Mouse (Mus musculus): ENCODE measurements around the gene Igfbpl1. TPM values are rescaled to one million over a fixed set of nuclear protein-coding genes. Genes with fewer than 3 reads are reported as not detected.
A peak's percentile ranks its signal among the peaks of the same experiment; 100 is the strongest.

Gene Igfbpl1
- polyA plus RNA-seq (2015; fragmentation: Nextera tagmentation; extraction: Ambion mirVana) = 0.24 and 0.34 TPM in 2 replicates

GRCm38 (mm10) chr4:45826275-45827040 lies at the start of gene Igfbpl1:
Igfbpl1 (minus strand) TSS chr4:45826923.
- Histone ChIP-seq H3K9me3 (ENCODE audit: control insufficient read depth, low read length) (no peaks in the 10 kb centered on the region), H3K36me3 (ENCODE audit: control insufficient read depth, insufficient read depth, low read length) (no peaks in the 10 kb centered on the region), H3K4me1 (ENCODE audit: control insufficient read depth, insufficient read depth, low read length) (peaks cover 6% of the 10 kb centered on the region; the same call in 1 of the 2 replicates), H3K27me3 (replicated peaks; ENCODE audit: control insufficient read depth, insufficient read depth, low read length) (peaks cover 55% of the 10 kb centered on the region), H3K4me2 (ENCODE audit: low read depth, low read length) (peak within 1 kb of the TSS; percentile 73), H3K4me3 (ENCODE audit: low read length) (peak within 1 kb of the TSS; percentile 48), H3K27ac (ENCODE audit: low read length) (no peak within 1 kb of the TSS), H3K9ac (ENCODE audit: low read depth, low read length) (no peak within 1 kb of the TSS)
- WGBS = under 1% methylated on average over 89 of the region's 91 CpGs
- 0 out of 2 replicates have a peak, but pooled peaks have one; percentile 26 for ATAC-seq

- H3K27ac ChIP-seq (ENCODE audit: low read length) = no peak overlapping the region
- peaks cover 8% of the 10 kb centered on the region; the same call in 1 of the 2 replicates for H3K36me3 ChIP-seq (ENCODE audit: control insufficient read depth, insufficient read depth, low read length)
- H3K9me3 ChIP-seq (ENCODE audit: control insufficient read depth, low read length) = 0 out of 2 replicates have a peak, but pooled peaks cover 7% of the 10 kb centered on the region
- 60% methylated on average over 1 of the region's 2 CpGs for WGBS
- no peaks in the 10 kb centered on the region for H3K27me3 ChIP-seq (replicated peaks; ENCODE audit: control insufficient read depth, insufficient read depth, low read length)
- no peak overlapping the region for H3K4me2 ChIP-seq (ENCODE audit: low read depth, low read length)
- H3K4me1 ChIP-seq (ENCODE audit: control insufficient read depth, insufficient read depth, low read length) = no peaks in the 10 kb centered on the region
- ATAC-seq = no peak
- H3K4me3 ChIP-seq (ENCODE audit: low read length) = no peak overlapping the region
- H3K9ac ChIP-seq (ENCODE audit: low read depth, low read length) = no peak overlapping the region
These were observed 45.4 kb upstream of the Igfbpl1 start for GRCm38 (mm10) chr4:45872147-45872546.

DNA sequence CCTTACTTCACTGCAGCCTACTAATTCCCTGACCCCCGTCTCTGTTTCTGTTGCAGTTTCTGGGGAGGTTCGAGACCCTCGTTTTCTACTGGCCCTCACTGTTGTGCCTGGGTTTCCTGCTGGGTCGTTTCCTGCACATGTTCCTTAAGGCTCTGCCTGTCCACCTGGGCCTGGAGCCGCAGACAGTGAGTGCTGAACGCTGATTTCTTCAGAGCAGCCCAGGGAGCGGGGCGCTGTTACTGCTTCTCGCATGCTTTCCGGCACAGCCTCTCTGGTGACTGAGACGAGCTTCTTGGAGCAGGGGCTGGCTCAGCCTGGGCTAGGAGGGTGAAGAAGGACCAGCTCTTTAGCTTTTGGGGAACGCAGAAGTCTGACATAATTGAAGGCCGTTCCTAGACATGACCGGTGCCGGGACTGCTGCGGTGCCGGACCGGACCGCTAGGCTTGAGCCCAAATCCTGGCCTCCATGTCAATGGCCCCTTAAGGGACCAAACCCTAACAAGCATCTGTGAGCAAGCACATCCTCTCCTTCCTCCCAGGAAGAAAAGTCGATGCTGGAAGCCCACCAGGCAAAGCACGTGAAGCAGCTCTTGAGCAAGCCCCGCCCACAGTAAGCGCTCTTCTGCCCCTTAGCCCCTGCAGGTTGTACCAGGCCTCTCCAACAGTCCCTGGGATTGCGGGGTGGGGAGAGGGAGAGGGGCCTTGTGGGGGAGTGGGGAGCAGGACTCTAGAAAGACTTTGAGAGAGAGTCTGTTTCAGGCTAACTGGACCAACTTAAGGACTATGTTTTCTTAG lies 42.5 kb upstream of the Igfbpl1 start:
- Histone ChIP-seq H3K9me3 (ENCODE audit: control insufficient read depth, low read length) (no peaks in the 10 kb centered on the region), H3K4me1 (ENCODE audit: control insufficient read depth, insufficient read depth, low read length) (no peaks in the 10 kb centered on the region), H3K4me2 (ENCODE audit: low read depth, low read length) (no peak overlapping the region), H3K27ac (ENCODE audit: low read length) (no peak overlapping the region), H3K9ac (ENCODE audit: low read depth, low read length) (no peak overlapping the region), H3K36me3 (ENCODE audit: control insufficient read depth, insufficient read depth, low read length) (no peaks in the 10 kb centered on the region), H3K27me3 (replicated peaks; ENCODE audit: control insufficient read depth, insufficient read depth, low read length) (no peaks in the 10 kb centered on the region), H3K4me3 (ENCODE audit: low read length) (no peak overlapping the region)
- ATAC-seq = no peak
- 36% methylated on average over 24 of the region's 24 CpGs for WGBS

GRCm38 (mm10) chr4:45867416-45867815 lies 40.7 kb upstream of the Igfbpl1 start:
- no peak for ATAC-seq
- Histone ChIP-seq H3K27me3 (replicated peaks; ENCODE audit: control insufficient read depth, insufficient read depth, low read length) (no peaks in the 10 kb centered on the region), H3K9me3 (ENCODE audit: control insufficient read depth, low read length) (no peaks in the 10 kb centered on the region), H3K9ac (ENCODE audit: low read depth, low read length) (no peak overlapping the region), H3K4me3 (ENCODE audit: low read length) (no peak overlapping the region), H3K27ac (ENCODE audit: low read length) (no peak overlapping the region), H3K4me1 (ENCODE audit: control insufficient read depth, insufficient read depth, low read length) (no peaks in the 10 kb centered on the region), H3K36me3 (ENCODE audit: control insufficient read depth, insufficient read depth, low read length) (no peaks in the 10 kb centered on the region), H3K4me2 (ENCODE audit: low read depth, low read length) (no peak overlapping the region)
- WGBS = 85% methylated on average over 8 of the region's 8 CpGs

DNA sequence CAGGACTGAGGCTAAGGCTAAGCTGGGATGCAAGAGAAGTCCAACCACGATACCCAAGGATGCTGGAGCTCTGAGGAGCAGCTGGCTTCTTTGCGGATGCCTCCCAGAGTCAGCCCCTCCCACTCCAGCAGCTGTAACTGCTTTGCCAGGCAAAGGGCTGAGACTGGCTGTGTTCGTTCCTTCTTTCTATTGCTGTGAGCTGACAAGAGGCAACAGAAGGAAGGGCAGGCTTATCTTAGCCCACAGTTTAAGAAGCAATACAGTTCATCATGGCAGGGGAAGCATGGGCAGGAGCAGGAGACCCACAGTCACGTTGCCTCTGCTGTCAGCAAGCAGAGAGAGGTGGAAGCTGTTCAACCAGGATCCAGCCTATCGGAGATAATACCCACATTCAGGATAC lies 34.4 kb upstream of the Igfbpl1 start:
- 50% methylated on average over 5 of the region's 5 CpGs for WGBS
- Histone ChIP-seq H3K9ac (ENCODE audit: low read depth, low read length) (no peak overlapping the region), H3K4me3 (ENCODE audit: low read length) (no peak overlapping the region), H3K4me2 (ENCODE audit: low read depth, low read length) (no peak overlapping the region), H3K27ac (ENCODE audit: low read length) (no peak overlapping the region), H3K36me3 (ENCODE audit: control insufficient read depth, insufficient read depth, low read length) (no peaks in the 10 kb centered on the region), H3K4me1 (ENCODE audit: control insufficient read depth, insufficient read depth, low read length) (peaks cover under 1% of the 10 kb centered on the region; the same call in 1 of the 2 replicates), H3K9me3 (ENCODE audit: control insufficient read depth, low read length) (no peaks in the 10 kb centered on the region), H3K27me3 (replicated peaks; ENCODE audit: control insufficient read depth, insufficient read depth, low read length) (no peaks in the 10 kb centered on the region)
- ATAC-seq = no peak

GRCm38 (mm10) chr4:45855803-45856424 lies 29.2 kb upstream of the Igfbpl1 start:
- WGBS = 48% methylated on average over 19 of the region's 19 CpGs
- ATAC-seq = peak; percentile 73
- Histone ChIP-seq H3K36me3 (ENCODE audit: control insufficient read depth, insufficient read depth, low read length) (peaks cover 3% of the 10 kb centered on the region; the same call in 1 of the 2 replicates), H3K4me2 (ENCODE audit: low read depth, low read length) (no peak overlapping the region), H3K27ac (ENCODE audit: low read length) (no peak overlapping the region), H3K27me3 (replicated peaks; ENCODE audit: control insufficient read depth, insufficient read depth, low read length) (no peaks in the 10 kb centered on the region), H3K4me3 (ENCODE audit: low read length) (no peak overlapping the region), H3K4me1 (ENCODE audit: control insufficient read depth, insufficient read depth, low read length) (peaks cover 18% of the 10 kb centered on the region), H3K9ac (ENCODE audit: low read depth, low read length) (0 out of 2 replicates have a peak overlapping the region, but pooled peaks have one; percentile 30), H3K9me3 (ENCODE audit: control insufficient read depth, low read length) (no peaks in the 10 kb centered on the region)

DNA sequence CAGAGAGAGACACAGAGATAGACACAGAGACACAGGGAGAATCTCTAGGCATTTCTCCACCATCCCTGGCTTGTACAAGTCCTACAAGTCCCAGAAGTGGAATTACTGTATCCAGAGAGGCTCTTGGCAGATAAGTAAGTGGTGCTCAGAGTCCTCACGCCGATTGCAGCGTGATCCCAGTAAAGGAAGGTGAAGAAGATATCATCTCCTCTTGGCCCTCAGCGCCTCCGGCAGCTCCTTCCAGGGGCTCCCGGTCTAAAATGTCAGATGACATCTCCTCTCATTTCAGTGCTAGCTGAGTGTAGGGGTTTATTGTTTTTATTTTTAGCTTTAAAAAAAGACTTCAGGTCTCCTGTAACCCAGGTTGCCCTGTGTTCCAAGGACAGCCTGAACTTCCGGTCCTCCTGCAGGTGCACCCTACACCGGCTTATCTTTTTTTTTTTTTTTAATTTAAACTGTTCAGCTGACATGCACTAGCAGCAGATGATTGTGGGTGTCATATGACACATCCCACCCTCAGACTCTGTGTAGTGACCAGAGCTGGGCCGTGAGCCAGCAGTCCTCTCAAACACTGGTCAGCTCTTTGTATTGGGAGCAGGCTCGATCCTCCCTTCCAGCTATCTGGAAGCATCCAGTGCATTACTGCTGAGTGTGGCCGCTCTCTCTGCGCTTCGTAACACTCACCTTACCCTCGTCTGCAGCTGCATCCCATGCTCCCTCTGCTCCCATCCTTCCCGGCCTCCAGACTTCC lies 26.9 kb upstream of the Igfbpl1 start:
- no peak for ATAC-seq
- Histone ChIP-seq H3K4me2 (ENCODE audit: low read depth, low read length) (no peak overlapping the region), H3K9me3 (ENCODE audit: control insufficient read depth, low read length) (no peaks in the 10 kb centered on the region)

GRCm38 (mm10) chr4:45851640-45852051 lies 24.9 kb upstream of the Igfbpl1 start:
- peak; percentile 82 for ATAC-seq
- Histone ChIP-seq H3K4me2 (ENCODE audit: low read depth, low read length) (no peak overlapping the region), H3K4me1 (ENCODE audit: control insufficient read depth, insufficient read depth, low read length) (peaks cover 27% of the 10 kb centered on the region), H3K9ac (ENCODE audit: low read depth, low read length) (no peak overlapping the region), H3K9me3 (ENCODE audit: control insufficient read depth, low read length) (no peaks in the 10 kb centered on the region), H3K36me3 (ENCODE audit: control insufficient read depth, insufficient read depth, low read length) (peaks cover 3% of the 10 kb centered on the region; the same call in 1 of the 2 replicates), H3K27me3 (replicated peaks; ENCODE audit: control insufficient read depth, insufficient read depth, low read length) (no peaks in the 10 kb centered on the region), H3K4me3 (ENCODE audit: low read length) (no peak overlapping the region), H3K27ac (ENCODE audit: low read length) (peak overlapping the region; percentile 58; the same call in 1 of the 2 replicates)
- WGBS = 25% methylated on average over 3 of the region's 3 CpGs

More for the DNA sequence above, 26.9 kb upstream of the Igfbpl1 start:
- WGBS = 57% methylated on average over 15 of the region's 15 CpGs
- H3K27ac ChIP-seq (ENCODE audit: low read length) = no peak overlapping the region
- H3K4me1 ChIP-seq (ENCODE audit: control insufficient read depth, insufficient read depth, low read length) = peaks cover 21% of the 10 kb centered on the region
- H3K9ac ChIP-seq (ENCODE audit: low read depth, low read length) = no peak overlapping the region
- no peaks in the 10 kb centered on the region for H3K27me3 ChIP-seq (replicated peaks; ENCODE audit: control insufficient read depth, insufficient read depth, low read length)
- H3K36me3 ChIP-seq (ENCODE audit: control insufficient read depth, insufficient read depth, low read length) = peaks cover 3% of the 10 kb centered on the region; the same call in 1 of the 2 replicates
- no peak overlapping the region for H3K4me3 ChIP-seq (ENCODE audit: low read length)

Data from intestine, embryonic 16.5 days (tissue).